Mouse (Mus musculus): ENCODE results near the gene Cst6. TPM values are rescaled to one million over a fixed set of nuclear protein-coding genes. Genes with fewer than 3 reads are reported as not detected.
"Not testable (repeated sequence)": the region's sequence is repeated elsewhere in the genome, so short reads cannot be mapped to it uniquely, and the experiment has no call there.

The Cst6 gene
- polyA plus RNA-seq (2014; fragmentation: Nextera tagmentation; extraction: Ambion mirVana): 10.7 and 10.8 TPM in 2 replicates

DNA sequence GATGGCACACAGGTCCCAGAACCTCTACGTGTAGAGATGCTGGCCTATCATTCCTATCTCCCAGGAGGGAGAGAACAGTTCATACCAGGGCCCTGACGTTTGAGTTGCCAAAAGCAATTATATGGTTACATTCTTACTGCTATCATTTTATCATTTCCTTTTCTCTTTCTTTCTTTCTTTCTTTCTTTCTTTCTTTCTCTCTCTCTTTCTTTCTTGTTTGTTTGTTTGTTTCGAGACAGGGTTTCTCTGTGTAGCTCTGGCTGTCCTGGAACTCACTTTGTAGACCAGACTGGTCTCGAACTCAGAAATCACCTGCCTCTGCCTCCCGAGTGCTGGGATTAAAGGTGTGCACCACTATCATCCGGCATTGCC is at the start of gene Cst6:
Cst6 (minus strand) TSS at position 73 of the 372 bp plus-strand sequence.
- Histone ChIP-seq H3K9ac (replicated peaks; ENCODE audit: low read depth, low read length) (peak within 1 kb of the TSS; percentile 53), H3K4me2 (ENCODE audit: low read depth, low read length) (peak within 1 kb of the TSS; percentile 64), H3K4me3 (ENCODE audit: low read depth, low read length) (peak within 1 kb of the TSS; percentile 32)
- H3K27me3 ChIP-seq (ENCODE audit: control insufficient read depth, insufficient read depth, low read length); H3K4me1 ChIP-seq (ENCODE audit: control insufficient read depth, insufficient read depth, low read length); H3K36me3 ChIP-seq (ENCODE audit: control insufficient read depth, insufficient read depth, low read length); ATAC-seq (ENCODE audit: low read depth); H3K9me3 ChIP-seq (ENCODE audit: control insufficient read depth, low read length); H3K27ac ChIP-seq (ENCODE audit: low read depth, low read length): not testable (repeated sequence)
- WGBS: 61% methylated on average over 6 of the region's 6 CpGs

DNA sequence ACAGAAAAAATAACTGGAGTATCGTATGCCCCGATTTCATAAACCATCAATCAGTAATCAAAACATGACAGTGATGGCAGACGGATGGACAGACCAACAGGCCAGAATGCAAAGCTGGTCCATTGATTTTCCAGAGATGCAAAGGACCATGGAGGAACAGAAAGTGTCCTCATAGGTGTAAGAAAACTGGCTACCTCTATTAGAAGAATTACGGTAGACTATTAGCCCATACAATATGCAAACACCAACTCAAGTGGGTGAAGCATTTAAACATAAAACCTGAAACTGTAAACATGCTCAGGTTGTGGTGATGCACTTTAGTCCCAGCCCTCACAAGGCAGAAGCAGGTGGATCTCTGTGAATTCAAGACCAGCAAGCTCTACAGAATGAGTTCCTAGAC is 46.0 kb upstream of the Cst6 start:
- no peak overlapping the region for H3K27ac ChIP-seq (ENCODE audit: low read depth, low read length)
- no peak for ATAC-seq (ENCODE audit: low read depth)
- H3K27me3 ChIP-seq (ENCODE audit: control insufficient read depth, insufficient read depth, low read length): no peaks in the 10 kb centered on the region
- no peaks in the 10 kb centered on the region for H3K4me1 ChIP-seq (ENCODE audit: control insufficient read depth, insufficient read depth, low read length)
- H3K4me3 ChIP-seq (ENCODE audit: low read depth, low read length): no peak overlapping the region
- H3K4me2 ChIP-seq (ENCODE audit: low read depth, low read length): no peak overlapping the region
- WGBS: 69% methylated on average over 4 of the region's 4 CpGs
- no peak overlapping the region for H3K9ac ChIP-seq (replicated peaks; ENCODE audit: low read depth, low read length)
- no peaks in the 10 kb centered on the region for H3K9me3 ChIP-seq (ENCODE audit: control insufficient read depth, low read length)
- H3K36me3 ChIP-seq (ENCODE audit: control insufficient read depth, insufficient read depth, low read length): no peaks in the 10 kb centered on the region

- Histone ChIP-seq H3K36me3 (ENCODE audit: control insufficient read depth, insufficient read depth, low read length) (no peaks in the 10 kb centered on the region), H3K9me3 (ENCODE audit: control insufficient read depth, low read length) (no peaks in the 10 kb centered on the region), H3K9ac (replicated peaks; ENCODE audit: low read depth, low read length) (no peak overlapping the region), H3K4me3 (ENCODE audit: low read depth, low read length) (no peak overlapping the region), H3K27ac (ENCODE audit: low read depth, low read length) (no peak overlapping the region), H3K4me1 (ENCODE audit: control insufficient read depth, insufficient read depth, low read length) (peaks cover 10% of the 10 kb centered on the region), H3K4me2 (ENCODE audit: low read depth, low read length) (no peak overlapping the region), H3K27me3 (ENCODE audit: control insufficient read depth, insufficient read depth, low read length) (no peaks in the 10 kb centered on the region)
- ATAC-seq (ENCODE audit: low read depth): no peak
- WGBS: 58% methylated on average over 10 of the region's 10 CpGs
These were observed 44.8 kb upstream of the Cst6 start for GRCm38 (mm10) chr19:5394168-5394567.

- no peak overlapping the region for H3K4me2 ChIP-seq (ENCODE audit: low read depth, low read length)
- no peak overlapping the region for H3K27ac ChIP-seq (ENCODE audit: low read depth, low read length)
- peaks cover 11% of the 10 kb centered on the region for H3K4me1 ChIP-seq (ENCODE audit: control insufficient read depth, insufficient read depth, low read length)
- H3K4me3 ChIP-seq (ENCODE audit: low read depth, low read length): no peak overlapping the region
- H3K9ac ChIP-seq (replicated peaks; ENCODE audit: low read depth, low read length): no peak overlapping the region
- ATAC-seq (ENCODE audit: low read depth): no peak
- H3K36me3 ChIP-seq (ENCODE audit: control insufficient read depth, insufficient read depth, low read length): no peaks in the 10 kb centered on the region
- H3K9me3 ChIP-seq (ENCODE audit: control insufficient read depth, low read length): no peaks in the 10 kb centered on the region
- WGBS: 66% methylated on average over 4 of the region's 4 CpGs
- H3K27me3 ChIP-seq (ENCODE audit: control insufficient read depth, insufficient read depth, low read length): peaks cover 4% of the 10 kb centered on the region; the same call in 1 of the 2 replicates
These were observed 43.5 kb upstream of the Cst6 start for GRCm38 (mm10) chr19:5392892-5393291.

GRCm38 (mm10) chr19:5390416-5390815 is 41.0 kb upstream of the Cst6 start:
- Histone ChIP-seq H3K4me3 (ENCODE audit: low read depth, low read length) (no peak overlapping the region), H3K9ac (replicated peaks; ENCODE audit: low read depth, low read length) (no peak overlapping the region), H3K27me3 (ENCODE audit: control insufficient read depth, insufficient read depth, low read length) (peaks cover 4% of the 10 kb centered on the region; the same call in 1 of the 2 replicates), H3K27ac (ENCODE audit: low read depth, low read length) (no peak overlapping the region), H3K9me3 (ENCODE audit: control insufficient read depth, low read length) (no peaks in the 10 kb centered on the region), H3K4me2 (ENCODE audit: low read depth, low read length) (peak overlapping the region; percentile 86; the same call in 1 of the 2 replicates), H3K36me3 (ENCODE audit: control insufficient read depth, insufficient read depth, low read length) (no peaks in the 10 kb centered on the region), H3K4me1 (ENCODE audit: control insufficient read depth, insufficient read depth, low read length) (peaks cover 23% of the 10 kb centered on the region)
- ATAC-seq (ENCODE audit: low read depth): no peak
- WGBS: 90% methylated on average over 8 of the region's 8 CpGs

DNA sequence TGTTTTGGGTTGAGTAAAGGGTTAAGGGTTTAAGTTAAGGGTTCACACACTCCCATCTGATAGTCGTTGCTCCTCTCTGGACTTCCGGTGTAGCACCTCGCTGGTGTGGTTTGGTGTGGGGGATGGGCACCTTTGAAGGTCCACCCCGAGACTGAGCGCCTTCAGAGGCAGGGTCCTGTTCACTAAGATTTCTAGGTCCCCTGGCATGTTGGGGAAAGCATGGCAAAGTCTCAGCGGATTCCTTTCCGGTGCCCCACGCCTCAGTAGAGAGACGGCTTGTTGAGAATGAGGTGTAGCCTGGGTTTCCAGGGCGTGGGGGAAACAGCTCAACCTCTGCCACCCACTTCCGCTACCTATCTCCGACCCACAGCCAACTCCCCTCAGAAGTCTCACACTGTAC is 40.3 kb upstream of the Cst6 start:
- no peaks in the 10 kb centered on the region for H3K9me3 ChIP-seq (ENCODE audit: control insufficient read depth, low read length)
- no peak for ATAC-seq (ENCODE audit: low read depth)
- H3K4me3 ChIP-seq (ENCODE audit: low read depth, low read length): peak overlapping the region; percentile 96; the same call in 1 of the 2 replicates
- 47% methylated on average over 12 of the region's 12 CpGs for WGBS
- H3K36me3 ChIP-seq (ENCODE audit: control insufficient read depth, insufficient read depth, low read length): peaks cover 5% of the 10 kb centered on the region; the same call in 1 of the 2 replicates
- H3K27ac ChIP-seq (ENCODE audit: low read depth, low read length): no peak overlapping the region
- peaks cover 23% of the 10 kb centered on the region for H3K4me1 ChIP-seq (ENCODE audit: control insufficient read depth, insufficient read depth, low read length)
- H3K27me3 ChIP-seq (ENCODE audit: control insufficient read depth, insufficient read depth, low read length): peaks cover 4% of the 10 kb centered on the region; the same call in 1 of the 2 replicates
- H3K9ac ChIP-seq (replicated peaks; ENCODE audit: low read depth, low read length): peak overlapping the region; percentile 29; the same call in 1 of the 2 replicates
- peak overlapping the region; percentile 86 for H3K4me2 ChIP-seq (ENCODE audit: low read depth, low read length)

GRCm38 (mm10) chr19:5388588-5389242 is 39.3 kb upstream of the Cst6 start, which contains the start of gene Sart1:
Sart1 (minus strand) TSS chr19:5388703.
- H3K27me3 ChIP-seq (ENCODE audit: control insufficient read depth, insufficient read depth, low read length): peaks cover 4% of the 10 kb centered on the region; the same call in 1 of the 2 replicates
- peak within 1 kb of the TSS; percentile 86 for H3K4me2 ChIP-seq (ENCODE audit: low read depth, low read length)
- peak; percentile 97 for ATAC-seq (ENCODE audit: low read depth)
- WGBS: 3% methylated on average over 43 of the region's 43 CpGs
- H3K36me3 ChIP-seq (ENCODE audit: control insufficient read depth, insufficient read depth, low read length): peaks cover 14% of the 10 kb centered on the region; the same call in 1 of the 2 replicates
- H3K9ac ChIP-seq (replicated peaks; ENCODE audit: low read depth, low read length): peak within 1 kb of the TSS; percentile 90
- peaks cover 23% of the 10 kb centered on the region for H3K4me1 ChIP-seq (ENCODE audit: control insufficient read depth, insufficient read depth, low read length)
- H3K4me3 ChIP-seq (ENCODE audit: low read depth, low read length): peak within 1 kb of the TSS; percentile 96
- peak within 1 kb of the TSS; percentile 75 for H3K27ac ChIP-seq (ENCODE audit: low read depth, low read length)
- H3K9me3 ChIP-seq (ENCODE audit: control insufficient read depth, low read length): no peaks in the 10 kb centered on the region

DNA sequence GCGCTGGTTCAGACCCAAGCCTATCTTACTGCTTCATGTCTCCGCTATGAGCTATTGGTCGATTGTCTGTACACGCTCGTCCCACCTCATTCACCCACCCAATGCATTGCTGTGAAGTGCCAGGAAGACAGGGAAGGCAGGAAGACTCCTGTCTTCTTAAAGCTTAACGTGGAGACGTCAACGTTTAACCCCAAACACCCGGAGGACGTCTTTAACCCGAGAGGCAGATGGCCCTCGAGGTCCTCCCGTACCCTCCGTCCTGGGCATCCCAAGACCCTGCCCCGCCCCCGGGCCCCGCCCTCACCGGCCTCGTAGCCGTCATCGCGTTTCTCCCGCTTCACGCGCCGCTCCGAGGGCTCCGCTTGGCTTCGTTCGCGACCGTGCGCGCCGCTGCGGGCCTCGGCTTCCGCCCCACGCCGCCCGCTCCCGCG is 38.7 kb upstream of the Cst6 start:
- Histone ChIP-seq H3K4me3 (ENCODE audit: low read depth, low read length) (peak overlapping the region; percentile 96), H3K27ac (ENCODE audit: low read depth, low read length) (peak overlapping the region; percentile 75), H3K4me1 (ENCODE audit: control insufficient read depth, insufficient read depth, low read length) (peaks cover 23% of the 10 kb centered on the region), H3K9me3 (ENCODE audit: control insufficient read depth, low read length) (no peaks in the 10 kb centered on the region), H3K36me3 (ENCODE audit: control insufficient read depth, insufficient read depth, low read length) (peaks cover 21% of the 10 kb centered on the region), H3K9ac (replicated peaks; ENCODE audit: low read depth, low read length) (peak overlapping the region; percentile 90), H3K27me3 (ENCODE audit: control insufficient read depth, insufficient read depth, low read length) (peaks cover 4% of the 10 kb centered on the region; the same call in 1 of the 2 replicates), H3K4me2 (ENCODE audit: low read depth, low read length) (peak overlapping the region; percentile 86)
- peak; percentile 38; the same call in 1 of the 2 replicates for ATAC-seq (ENCODE audit: low read depth)
- 1% methylated on average over 34 of the region's 43 CpGs for WGBS

- Histone ChIP-seq H3K9ac (replicated peaks; ENCODE audit: low read depth, low read length) (no peak overlapping the region), H3K27ac (ENCODE audit: low read depth, low read length) (no peak overlapping the region), H3K4me2 (ENCODE audit: low read depth, low read length) (no peak overlapping the region), H3K4me3 (ENCODE audit: low read depth, low read length) (no peak overlapping the region), H3K27me3 (ENCODE audit: control insufficient read depth, insufficient read depth, low read length) (peaks cover 4% of the 10 kb centered on the region; the same call in 1 of the 2 replicates), H3K9me3 (ENCODE audit: control insufficient read depth, low read length) (no peaks in the 10 kb centered on the region), H3K4me1 (ENCODE audit: control insufficient read depth, insufficient read depth, low read length) (peaks cover 18% of the 10 kb centered on the region), H3K36me3 (ENCODE audit: control insufficient read depth, insufficient read depth, low read length) (peaks cover 53% of the 10 kb centered on the region)
- 95% methylated on average over 8 of the region's 8 CpGs for WGBS
- no peak for ATAC-seq (ENCODE audit: low read depth)
These were observed 35.3 kb upstream of the Cst6 start for GRCm38 (mm10) chr19:5384715-5385114.

Measured in neural tube, embryonic 14.5 days (tissue).